Mouse (Mus musculus): ENCODE measurements around the gene Pogk. TPM values are rescaled to one million over a fixed set of nuclear protein-coding genes. Genes with fewer than 3 reads are reported as not detected.

Pogk gene
- polyA plus RNA-seq, 2 experiments, result 0.63 to 1.1 TPM

DNA sequence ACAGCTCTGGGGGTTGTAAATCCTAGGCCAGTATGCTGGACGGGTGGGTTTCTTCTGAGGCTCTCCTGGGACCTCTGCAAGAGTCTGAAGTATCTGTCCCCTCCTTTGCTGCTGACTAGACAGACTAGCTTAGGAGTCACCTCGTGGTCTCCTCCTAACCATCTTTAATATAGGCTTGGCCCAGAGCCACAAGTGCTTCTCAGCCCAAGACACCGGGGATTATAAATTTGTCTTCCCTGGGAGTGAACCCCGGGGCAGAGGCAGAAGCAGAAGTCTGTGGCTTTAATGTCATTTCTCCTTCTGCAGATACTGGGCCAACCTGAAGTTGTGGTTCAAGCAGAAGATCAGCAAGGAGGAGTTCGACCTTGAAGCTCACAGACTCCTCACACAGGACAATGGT, 27.8 kb downstream of the Pogk start:
- no peak for TF ChIP-seq EP300 (IDR thresholded peaks at IDR 0.05; ENCODE audit: low read depth)
- 32% methylated on average over 5 of the region's 5 CpGs for WGBS (ENCODE audit: insufficient replicate concordance)
- no peak overlapping the region for H3K9ac ChIP-seq (replicated peaks)

DNA sequence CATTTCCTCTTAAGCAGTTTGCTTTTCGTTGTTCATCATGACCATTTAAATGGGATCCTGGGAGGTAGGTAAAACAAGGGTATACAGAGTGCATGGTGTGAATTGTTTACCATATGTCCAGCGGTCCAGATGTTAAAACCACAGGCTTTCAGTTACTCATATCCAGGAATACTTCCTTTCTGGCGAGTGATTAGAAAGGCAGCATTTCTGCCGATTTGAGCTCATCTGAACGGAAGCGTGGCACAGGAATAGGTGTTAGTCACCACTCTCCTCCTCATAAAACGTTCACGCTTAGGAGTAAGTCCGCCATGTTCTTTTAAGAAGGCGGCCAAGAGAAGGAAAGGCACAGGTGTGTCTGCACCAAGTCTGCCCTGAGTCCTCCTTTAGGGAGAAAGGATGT, 28.3 kb downstream of the Pogk start:
- peaks cover 3% of the 10 kb centered on the region for H3K36me3 ChIP-seq (replicated peaks; ENCODE audit: control insufficient read depth, insufficient read depth, low read depth)
- DNase-seq (ENCODE audit: low read depth in 3 of 3, low spot score in 3 of 3) (no peak), ATAC-seq (ENCODE audit: insufficient read depth) (no peak)
- H3K9me3 ChIP-seq (ENCODE audit: control insufficient read depth, low read length), result no peaks in the 10 kb centered on the region
- H3K4me1 ChIP-seq (replicated peaks; ENCODE audit: control insufficient read depth in 2 of 2, insufficient read depth in 2 of 2, low read length in 1 of 2), result peaks cover 9 to 17% of the 10 kb centered on the region in 2 experiments
- no peak overlapping the region; a peak in 1 of 4 replicates for H3K4me3 ChIP-seq (ENCODE audit: insufficient read depth in 1 of 2, low read depth in 2 of 2, low read length in 2 of 2)
- TF ChIP-seq CTCF (IDR thresholded peaks at IDR 0.05; ENCODE audit: low read depth), result no peak
- no peak for TF ChIP-seq EP300 (IDR thresholded peaks at IDR 0.05; ENCODE audit: low read depth)
- peak overlapping the region; percentile 77 for H3K9ac ChIP-seq (replicated peaks)
- WGBS (ENCODE audit: insufficient replicate concordance), result 35% methylated on average over 10 of the region's 10 CpGs
- no peaks in the 10 kb centered on the region for H3K27me3 ChIP-seq (ENCODE audit: control insufficient read depth, insufficient read depth, low read length)
- H3K4me2 ChIP-seq (ENCODE audit: low read depth), result peak overlapping the region; percentile 69
- H3K27ac ChIP-seq, result no peak overlapping the region

More for the DNA sequence above, 27.8 kb downstream of the Pogk start:
- Histone ChIP-seq H3K9me3 (ENCODE audit: control insufficient read depth, low read length) (no peaks in the 10 kb centered on the region), H3K4me2 (ENCODE audit: low read depth) (peak overlapping the region; percentile 69; the same call in 1 of the 2 replicates), H3K27ac (no peak overlapping the region), H3K4me1 (replicated peaks; ENCODE audit: control insufficient read depth in 2 of 2, insufficient read depth in 2 of 2, low read length in 1 of 2) (peaks cover 9 to 17% of the 10 kb centered on the region in 2 experiments), H3K27me3 (ENCODE audit: control insufficient read depth, insufficient read depth, low read length) (no peaks in the 10 kb centered on the region), H3K36me3 (replicated peaks; ENCODE audit: control insufficient read depth, insufficient read depth, low read depth) (peaks cover 3% of the 10 kb centered on the region), H3K4me3 (ENCODE audit: insufficient read depth in 1 of 2, low read depth in 2 of 2, low read length in 2 of 2) (no peak overlapping the region)
- DNase-seq (ENCODE audit: low read depth in 3 of 3, low spot score in 3 of 3) (no peak), ATAC-seq (ENCODE audit: insufficient read depth) (no peak)

DNA sequence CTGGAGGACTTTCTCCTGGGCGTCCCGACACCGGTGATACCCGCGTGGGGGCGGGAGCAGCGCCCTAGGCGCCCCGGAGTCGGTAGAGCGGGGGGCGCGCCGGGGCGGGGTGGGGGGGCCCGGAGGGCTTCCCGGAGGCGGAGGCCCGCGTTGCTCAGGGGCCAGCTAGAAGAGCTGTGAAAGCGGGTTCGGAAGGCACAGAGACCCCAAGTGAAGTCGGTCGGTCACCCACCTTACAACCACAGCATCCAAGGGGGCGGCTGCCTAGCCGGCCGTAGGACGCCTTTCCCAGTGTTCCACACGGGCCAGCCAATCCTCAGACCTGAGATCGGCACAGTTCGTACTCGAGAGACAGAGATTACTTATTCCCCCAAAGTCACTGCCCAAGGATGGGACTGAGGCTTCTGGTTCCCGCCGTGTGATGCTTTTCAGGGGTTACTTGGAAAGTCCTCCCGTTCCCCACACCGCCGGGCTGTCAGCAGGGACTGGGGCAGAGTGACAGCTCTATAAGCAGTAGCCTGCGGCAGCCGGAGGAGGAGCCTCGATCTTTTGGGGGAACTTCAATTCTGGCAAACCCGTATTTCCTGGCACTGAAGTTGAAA, 29.9 kb downstream of the Pogk start:
- Histone ChIP-seq H3K9me3 (ENCODE audit: control insufficient read depth, low read length) (no peaks in the 10 kb centered on the region), H3K4me1 (replicated peaks; ENCODE audit: control insufficient read depth in 2 of 2, insufficient read depth in 2 of 2, low read length in 1 of 2) (peaks cover 9 to 17% of the 10 kb centered on the region in 2 experiments), H3K36me3 (replicated peaks; ENCODE audit: control insufficient read depth, insufficient read depth, low read depth) (peaks cover 3% of the 10 kb centered on the region), H3K27me3 (ENCODE audit: control insufficient read depth, insufficient read depth, low read length) (no peaks in the 10 kb centered on the region), H3K4me3 (ENCODE audit: insufficient read depth in 1 of 2, low read depth in 2 of 2, low read length in 2 of 2) (peak overlapping the region; percentile 75 to 90), H3K4me2 (ENCODE audit: low read depth) (peak overlapping the region; percentile 69), H3K9ac (replicated peaks) (peak overlapping the region; percentile 77), H3K27ac (peak overlapping the region; percentile 51)
- peak in 2 of 3 experiments; percentile 46 to 60 for DNase-seq (ENCODE audit: low read depth in 3 of 3, low spot score in 3 of 3)
- 1% methylated on average over 40 of the region's 41 CpGs for WGBS (ENCODE audit: insufficient replicate concordance)
- TF ChIP-seq CTCF (IDR thresholded peaks at IDR 0.05; ENCODE audit: low read depth) (peak; percentile 18; the same call in 1 of the 2 replicates), EP300 (IDR thresholded peaks at IDR 0.05; ENCODE audit: low read depth) (no peak)
- peak; percentile 50 for ATAC-seq (ENCODE audit: insufficient read depth)

DNA sequence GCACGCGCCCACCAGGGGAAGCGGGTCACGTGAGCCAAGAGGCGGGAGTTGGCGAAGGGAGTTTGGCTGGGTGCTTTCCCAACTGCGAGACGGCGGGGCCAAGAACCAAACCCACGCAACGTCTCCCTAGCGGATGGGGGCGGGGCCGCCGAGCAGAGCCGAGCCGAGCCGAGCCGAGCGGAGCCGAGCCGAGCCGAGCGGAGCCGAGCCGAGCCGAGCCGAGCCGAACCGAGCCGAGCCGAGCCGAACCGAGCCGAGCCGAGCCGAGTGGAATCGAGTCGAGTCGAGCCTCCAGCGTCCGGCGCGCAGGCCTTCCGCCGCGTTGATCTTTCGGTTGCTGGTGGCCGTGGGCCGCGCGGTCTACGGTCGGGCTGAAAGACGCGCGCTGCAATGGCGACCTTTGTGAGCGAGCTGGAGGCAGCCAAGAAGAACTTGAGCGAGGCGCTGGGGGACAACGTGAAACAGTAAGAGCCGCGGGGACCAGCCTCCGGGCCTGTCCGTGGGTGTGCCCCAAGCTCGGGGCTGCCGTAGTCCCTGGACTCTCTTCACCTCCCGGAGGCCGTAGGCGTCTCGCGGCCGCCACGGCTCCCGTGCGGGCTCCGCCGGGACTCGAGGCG, 30.5 kb downstream of the Pogk start, which contains the start of gene Tada1:
Gene Tada1 (plus strand): TSS at position 85 of the 617 bp plus-strand sequence.
- TF ChIP-seq CTCF (IDR thresholded peaks at IDR 0.05; ENCODE audit: low read depth), result no peak
- TF ChIP-seq EP300 (IDR thresholded peaks at IDR 0.05; ENCODE audit: low read depth), result no peak
- Histone ChIP-seq H3K9ac (replicated peaks) (peak within 1 kb of the TSS; percentile 83), H3K4me1 (replicated peaks; ENCODE audit: control insufficient read depth in 2 of 2, insufficient read depth in 2 of 2, low read length in 1 of 2) (peaks cover 9 to 17% of the 10 kb centered on the region in 2 experiments), H3K36me3 (replicated peaks; ENCODE audit: control insufficient read depth, insufficient read depth, low read depth) (peaks cover 3% of the 10 kb centered on the region), H3K4me2 (ENCODE audit: low read depth) (peak within 1 kb of the TSS; percentile 69), H3K4me3 (ENCODE audit: insufficient read depth in 1 of 2, low read depth in 2 of 2, low read length in 2 of 2) (peak within 1 kb of the TSS; percentile 75 to 90), H3K27ac (peak within 1 kb of the TSS; percentile 56), H3K27me3 (ENCODE audit: control insufficient read depth, insufficient read depth, low read length) (no peaks in the 10 kb centered on the region), H3K9me3 (ENCODE audit: control insufficient read depth, low read length) (no peaks in the 10 kb centered on the region)
- ATAC-seq (ENCODE audit: insufficient read depth) (peak; percentile 83), DNase-seq (ENCODE audit: low read depth in 3 of 3, low spot score in 3 of 3) (peak; percentile 69 to 75 (median 70))
- under 1% methylated on average over 79 of the region's 81 CpGs for WGBS (ENCODE audit: insufficient replicate concordance)

DNA sequence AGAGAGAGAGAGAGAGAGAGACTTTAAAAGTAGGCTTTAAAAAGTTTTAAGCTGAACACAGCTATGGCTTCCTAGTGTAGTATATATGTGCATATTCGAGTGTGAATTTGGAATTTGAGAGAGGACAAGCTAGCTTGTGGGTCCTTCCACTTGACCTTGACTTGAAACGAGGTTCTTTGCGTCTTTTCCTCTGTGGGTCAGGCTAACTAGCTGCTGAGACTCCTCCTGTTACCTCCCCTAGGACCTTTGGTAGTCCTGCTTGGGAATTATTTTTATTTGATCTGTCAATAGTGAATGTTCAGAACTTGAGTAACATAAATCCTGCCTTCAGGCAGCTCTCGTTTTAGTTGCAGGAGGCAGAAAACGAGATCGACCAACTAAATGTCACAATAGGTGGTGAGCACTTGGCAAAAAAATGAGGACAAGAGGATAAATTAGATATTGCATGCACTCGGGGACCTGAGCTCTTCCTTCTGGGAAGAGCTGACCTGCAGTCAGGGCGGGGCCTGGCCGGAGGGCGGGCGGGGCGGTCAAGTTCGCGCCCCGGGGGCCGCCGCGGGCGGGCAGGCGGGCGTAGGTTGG, 31.1 kb downstream of the Pogk start:
- WGBS (ENCODE audit: insufficient replicate concordance), result 9% methylated on average over 21 of the region's 21 CpGs
- DNase-seq (ENCODE audit: low read depth in 3 of 3, low spot score in 3 of 3) (no peak), ATAC-seq (ENCODE audit: insufficient read depth) (no peak)
- Histone ChIP-seq H3K9me3 (ENCODE audit: control insufficient read depth, low read length) (no peaks in the 10 kb centered on the region), H3K27me3 (ENCODE audit: control insufficient read depth, insufficient read depth, low read length) (no peaks in the 10 kb centered on the region), H3K36me3 (replicated peaks; ENCODE audit: control insufficient read depth, insufficient read depth, low read depth) (no peaks in the 10 kb centered on the region; the same call in none of the 2 replicates), H3K4me1 (replicated peaks; ENCODE audit: control insufficient read depth in 2 of 2, insufficient read depth in 2 of 2, low read length in 1 of 2) (peaks cover 9 to 17% of the 10 kb centered on the region in 2 experiments), H3K4me3 (ENCODE audit: insufficient read depth in 1 of 2, low read depth in 2 of 2, low read length in 2 of 2) (peak overlapping the region; percentile 75 to 90), H3K27ac (peak overlapping the region; percentile 56), H3K9ac (replicated peaks) (peak overlapping the region; percentile 83), H3K4me2 (ENCODE audit: low read depth) (peak overlapping the region; percentile 69)
- TF ChIP-seq CTCF (IDR thresholded peaks at IDR 0.05; ENCODE audit: low read depth), result no peak
- no peak for TF ChIP-seq EP300 (IDR thresholded peaks at IDR 0.05; ENCODE audit: low read depth)
